Mouse (Mus musculus): ENCODE data around the gene Znrf3. TPM values are rescaled to one million over a fixed set of nuclear protein-coding genes. Genes with fewer than 3 reads are reported as not detected.

Gene Znrf3
- polyA plus RNA-seq, 1 experiment, result 0.30 TPM

- TF ChIP-seq FLI1 (IDR thresholded peaks at IDR 0.05; ENCODE audit: low read length) (no peak), GATA1 (IDR thresholded peaks at IDR 0.05; ENCODE audit: borderline replicate concordance, low read length) (no peak)
- no peaks in the 10 kb centered on the region for H3K4me1 ChIP-seq
- peaks cover 5% of the 10 kb centered on the region for H3K27me3 ChIP-seq (replicated peaks)
- no peaks in the 10 kb centered on the region for H3K36me3 ChIP-seq (replicated peaks; ENCODE audit: low read length)
- no peak overlapping the region for H3K4me3 ChIP-seq (replicated peaks)
- no peaks in the 10 kb centered on the region for H3K9me3 ChIP-seq
Observed at GRCm38 (mm10) chr11:5306017-5306416, 138.6 kb downstream of the Znrf3 start.

DNA sequence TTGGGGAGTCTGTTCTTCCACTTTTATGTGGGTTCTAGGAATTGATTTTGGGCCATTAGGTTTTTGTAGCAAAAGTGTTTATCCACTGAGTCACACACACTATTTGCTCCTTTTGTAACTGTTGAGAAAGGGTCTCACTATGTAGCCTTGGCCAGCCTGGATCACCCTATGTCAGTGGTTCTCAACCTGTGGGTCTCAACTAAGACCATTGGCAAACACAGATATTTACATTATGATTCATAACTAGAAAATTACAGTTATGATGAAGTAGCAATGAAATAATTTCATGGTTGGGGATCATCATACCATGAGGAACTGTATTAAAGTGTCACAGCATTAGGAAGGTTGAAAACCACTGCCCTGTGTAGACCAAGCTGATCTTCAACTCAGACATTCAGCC lies 140.1 kb downstream of the Znrf3 start:
- Histone ChIP-seq H3K36me3 (replicated peaks; ENCODE audit: low read length) (no peaks in the 10 kb centered on the region), H3K4me3 (replicated peaks) (no peak overlapping the region), H3K9me3 (no peaks in the 10 kb centered on the region), H3K27me3 (replicated peaks) (peaks cover 3% of the 10 kb centered on the region), H3K4me1 (no peaks in the 10 kb centered on the region)
- TF ChIP-seq FLI1 (IDR thresholded peaks at IDR 0.05; ENCODE audit: low read length) (no peak), GATA1 (IDR thresholded peaks at IDR 0.05; ENCODE audit: borderline replicate concordance, low read length) (no peak)

DNA sequence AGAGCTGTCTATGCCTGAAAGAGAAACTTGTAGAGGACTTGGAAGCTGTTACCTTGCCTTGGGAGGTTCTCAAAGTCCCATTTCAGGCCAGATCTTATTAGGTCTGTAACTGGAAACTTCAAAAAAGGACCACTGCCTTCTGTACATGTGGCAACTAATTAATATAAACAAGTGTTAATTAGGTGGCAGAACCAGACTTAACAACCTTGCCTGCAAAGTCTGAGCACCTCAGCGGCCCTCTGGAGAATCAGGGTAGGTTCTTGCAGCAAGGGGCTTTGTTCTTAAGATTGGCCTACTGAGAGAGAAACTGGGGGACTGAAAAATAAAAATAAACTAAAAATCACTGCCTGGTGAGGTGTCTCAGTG lies 146.7 kb downstream of the Znrf3 start:
- TF ChIP-seq FLI1 (IDR thresholded peaks at IDR 0.05; ENCODE audit: low read length) (no peak), GATA1 (IDR thresholded peaks at IDR 0.05; ENCODE audit: borderline replicate concordance, low read length) (no peak)
- peaks cover 9% of the 10 kb centered on the region for H3K4me1 ChIP-seq
- peaks cover 10% of the 10 kb centered on the region for H3K27me3 ChIP-seq (replicated peaks)
- no peaks in the 10 kb centered on the region for H3K36me3 ChIP-seq (replicated peaks; ENCODE audit: low read length)
- no peaks in the 10 kb centered on the region for H3K9me3 ChIP-seq
- H3K4me3 ChIP-seq (replicated peaks), result no peak overlapping the region

- TF ChIP-seq GATA1 (IDR thresholded peaks at IDR 0.05; ENCODE audit: borderline replicate concordance, low read length) (no peak), FLI1 (IDR thresholded peaks at IDR 0.05; ENCODE audit: low read length) (no peak)
- H3K36me3 ChIP-seq (replicated peaks; ENCODE audit: low read length), result no peaks in the 10 kb centered on the region
- no peaks in the 10 kb centered on the region for H3K9me3 ChIP-seq
- H3K4me1 ChIP-seq, result peaks cover 9% of the 10 kb centered on the region
- H3K27me3 ChIP-seq (replicated peaks), result peaks cover 10% of the 10 kb centered on the region
- H3K4me3 ChIP-seq (replicated peaks), result no peak overlapping the region
Observed at GRCm38 (mm10) chr11:5297148-5298006, 147.3 kb downstream of the Znrf3 start.

DNA sequence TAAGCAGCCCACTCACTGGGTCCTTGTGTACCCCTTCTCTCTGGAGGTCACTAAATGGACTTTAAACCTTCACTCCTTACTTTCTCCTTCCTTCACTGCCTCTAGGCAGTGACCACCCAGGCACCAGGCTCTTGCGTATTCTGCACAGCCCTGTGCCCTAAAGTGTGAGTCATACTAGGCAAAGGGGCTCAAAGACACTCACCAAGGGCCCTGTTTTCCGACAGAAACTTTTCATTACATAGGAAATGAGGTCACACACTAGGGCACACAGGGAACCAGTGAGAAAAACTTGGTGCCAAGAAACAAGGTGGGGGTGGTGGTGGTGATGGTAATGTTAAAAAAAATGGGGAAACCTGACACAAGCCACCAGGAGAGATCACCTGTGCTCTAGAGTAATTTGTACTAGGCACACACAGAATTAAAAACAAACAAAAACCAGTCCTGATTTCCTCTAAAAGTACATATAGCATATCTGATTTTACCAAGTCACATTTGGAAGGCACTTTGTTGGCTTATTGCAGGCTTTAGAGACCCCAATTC lies 148.0 kb downstream of the Znrf3 start:
- no peaks in the 10 kb centered on the region for H3K9me3 ChIP-seq
- peaks cover 9% of the 10 kb centered on the region for H3K4me1 ChIP-seq
- TF ChIP-seq GATA1 (IDR thresholded peaks at IDR 0.05; ENCODE audit: borderline replicate concordance, low read length), result no peak
- TF ChIP-seq FLI1 (IDR thresholded peaks at IDR 0.05; ENCODE audit: low read length), result no peak
- no peak overlapping the region for H3K4me3 ChIP-seq (replicated peaks)
- no peaks in the 10 kb centered on the region for H3K36me3 ChIP-seq (replicated peaks; ENCODE audit: low read length)
- peaks cover 10% of the 10 kb centered on the region for H3K27me3 ChIP-seq (replicated peaks)

DNA sequence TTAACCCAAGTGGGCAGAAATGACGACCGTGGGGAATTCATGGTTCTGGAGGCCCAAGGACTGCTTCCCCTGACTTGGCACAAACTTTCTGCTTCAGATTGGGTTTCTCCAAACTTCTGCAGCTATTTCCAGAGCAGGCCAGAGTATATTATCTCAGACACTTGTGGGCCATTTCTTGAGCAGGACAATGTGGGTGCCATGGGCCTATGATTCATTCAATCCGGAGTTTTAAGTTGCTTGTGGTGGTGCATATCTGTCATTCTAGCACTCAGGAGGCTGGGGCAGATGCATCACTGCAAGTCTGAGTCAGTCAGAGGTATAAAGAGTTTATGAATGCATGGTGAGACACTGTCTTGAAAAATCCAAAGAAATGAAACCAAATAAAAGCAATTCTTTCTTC lies 149.8 kb downstream of the Znrf3 start:
- Histone ChIP-seq H3K36me3 (replicated peaks; ENCODE audit: low read length) (no peaks in the 10 kb centered on the region), H3K9me3 (no peaks in the 10 kb centered on the region), H3K4me3 (replicated peaks) (no peak overlapping the region), H3K4me1 (peaks cover 18% of the 10 kb centered on the region), H3K27me3 (replicated peaks) (peaks cover 10% of the 10 kb centered on the region)
- TF ChIP-seq FLI1 (IDR thresholded peaks at IDR 0.05; ENCODE audit: low read length), result no peak
- TF ChIP-seq GATA1 (IDR thresholded peaks at IDR 0.05; ENCODE audit: borderline replicate concordance, low read length), result no peak

DNA sequence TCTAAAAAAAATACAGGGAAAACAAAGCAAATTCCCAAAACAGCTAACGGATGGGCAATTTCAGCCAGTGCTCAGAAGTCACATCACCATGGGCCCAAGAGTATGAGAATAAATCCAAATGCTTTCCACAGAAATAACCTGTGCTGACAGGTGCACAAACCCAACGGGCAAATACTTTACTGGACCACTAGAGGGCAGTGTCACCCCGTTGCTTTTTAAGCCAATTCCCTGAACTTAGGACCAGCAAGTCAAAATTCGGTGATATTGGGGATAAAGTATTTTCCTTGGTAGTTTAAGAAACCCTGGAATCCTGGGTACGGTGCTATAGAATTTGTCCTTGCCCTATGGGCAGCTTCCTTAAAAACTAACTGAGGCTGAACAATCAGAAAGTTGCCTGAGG lies 154.0 kb downstream of the Znrf3 start:
- no peak overlapping the region for H3K4me3 ChIP-seq (replicated peaks)
- TF ChIP-seq GATA1 (IDR thresholded peaks at IDR 0.05; ENCODE audit: borderline replicate concordance, low read length) (no peak), FLI1 (IDR thresholded peaks at IDR 0.05; ENCODE audit: low read length) (no peak)
- H3K9me3 ChIP-seq, result no peaks in the 10 kb centered on the region
- peaks cover 11% of the 10 kb centered on the region for H3K36me3 ChIP-seq (replicated peaks; ENCODE audit: low read length)
- H3K4me1 ChIP-seq, result peaks cover 17% of the 10 kb centered on the region
- H3K27me3 ChIP-seq (replicated peaks), result peaks cover 10% of the 10 kb centered on the region

GRCm38 (mm10) chr11:5289826-5290580 lies 154.6 kb downstream of the Znrf3 start:
- Histone ChIP-seq H3K4me1 (peaks cover 17% of the 10 kb centered on the region), H3K27me3 (replicated peaks) (peaks cover 6% of the 10 kb centered on the region), H3K36me3 (replicated peaks; ENCODE audit: low read length) (peaks cover 12% of the 10 kb centered on the region), H3K9me3 (no peaks in the 10 kb centered on the region), H3K4me3 (replicated peaks) (no peak overlapping the region)
- TF ChIP-seq FLI1 (IDR thresholded peaks at IDR 0.05; ENCODE audit: low read length) (no peak), GATA1 (IDR thresholded peaks at IDR 0.05; ENCODE audit: borderline replicate concordance, low read length) (no peak)

DNA sequence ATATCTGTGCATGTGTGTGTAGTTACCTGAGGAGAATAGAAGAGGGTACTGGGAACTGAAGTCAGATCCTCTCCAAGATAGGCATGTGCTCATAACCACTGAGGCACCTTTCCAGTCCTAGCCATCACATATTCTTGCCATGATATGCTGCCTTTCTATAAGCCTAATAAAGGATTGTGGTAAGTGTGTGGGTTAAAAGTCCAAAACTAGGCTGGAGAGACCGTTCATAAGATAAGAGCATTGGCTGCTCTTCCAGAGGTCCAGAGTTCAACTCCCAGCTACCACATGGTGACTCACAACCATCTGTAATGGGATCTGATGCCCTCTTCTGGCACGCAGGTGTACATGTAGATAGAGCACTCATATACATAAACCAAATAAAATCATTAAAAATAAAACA lies 160.7 kb downstream of the Znrf3 start:
- Histone ChIP-seq H3K9me3 (no peaks in the 10 kb centered on the region), H3K4me3 (replicated peaks) (no peak overlapping the region), H3K27me3 (replicated peaks) (peaks cover 2% of the 10 kb centered on the region), H3K36me3 (replicated peaks; ENCODE audit: low read length) (peaks cover 45% of the 10 kb centered on the region), H3K4me1 (peaks cover 11% of the 10 kb centered on the region)
- TF ChIP-seq GATA1 (IDR thresholded peaks at IDR 0.05; ENCODE audit: borderline replicate concordance, low read length) (no peak), FLI1 (IDR thresholded peaks at IDR 0.05; ENCODE audit: low read length) (no peak)

DNA sequence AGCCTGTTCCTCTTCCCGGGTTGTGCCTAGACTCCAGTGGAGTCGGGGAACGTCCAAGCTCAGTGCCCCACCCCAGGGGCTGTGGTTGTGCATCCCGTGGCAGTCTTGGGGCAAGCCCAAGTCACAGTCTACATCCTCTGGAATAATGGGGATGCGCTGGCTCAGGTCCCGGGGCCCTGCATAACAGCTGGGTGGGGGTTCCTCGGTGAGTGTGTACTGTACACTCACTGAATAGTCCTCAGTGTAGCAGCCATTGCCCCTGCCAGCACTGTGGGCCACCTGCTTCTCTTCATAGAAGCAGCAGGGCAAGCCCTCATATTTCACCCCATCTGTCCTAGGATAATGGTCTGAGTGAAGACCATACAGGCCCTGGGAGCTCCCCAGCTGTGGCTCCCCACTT lies 163.7 kb downstream of the Znrf3 start:
- TF ChIP-seq FLI1 (IDR thresholded peaks at IDR 0.05; ENCODE audit: low read length) (no peak), GATA1 (IDR thresholded peaks at IDR 0.05; ENCODE audit: borderline replicate concordance, low read length) (no peak)
- no peak overlapping the region for H3K4me3 ChIP-seq (replicated peaks)
- H3K36me3 ChIP-seq (replicated peaks; ENCODE audit: low read length), result peaks cover 36% of the 10 kb centered on the region
- peaks cover 8% of the 10 kb centered on the region for H3K4me1 ChIP-seq
- no peaks in the 10 kb centered on the region for H3K9me3 ChIP-seq
- H3K27me3 ChIP-seq (replicated peaks), result peaks cover 4% of the 10 kb centered on the region

Measured in megakaryocyte, embryonic 14.5 days (primary cell).